Mouse (Mus musculus): ENCODE results near the gene Psma6. TPM values are rescaled to one million over a fixed set of nuclear protein-coding genes. Genes with fewer than 3 reads are reported as not detected.

Psma6 gene
- polyA plus RNA-seq (2015; fragmentation: Illumina TruSeq; extraction: RNeasy Lipid Tissue Mini Kit (QIAGEN cat#74804); ENCODE audit: insufficient read depth, low read depth, low replicate concordance): 33.9 TPM

DNA sequence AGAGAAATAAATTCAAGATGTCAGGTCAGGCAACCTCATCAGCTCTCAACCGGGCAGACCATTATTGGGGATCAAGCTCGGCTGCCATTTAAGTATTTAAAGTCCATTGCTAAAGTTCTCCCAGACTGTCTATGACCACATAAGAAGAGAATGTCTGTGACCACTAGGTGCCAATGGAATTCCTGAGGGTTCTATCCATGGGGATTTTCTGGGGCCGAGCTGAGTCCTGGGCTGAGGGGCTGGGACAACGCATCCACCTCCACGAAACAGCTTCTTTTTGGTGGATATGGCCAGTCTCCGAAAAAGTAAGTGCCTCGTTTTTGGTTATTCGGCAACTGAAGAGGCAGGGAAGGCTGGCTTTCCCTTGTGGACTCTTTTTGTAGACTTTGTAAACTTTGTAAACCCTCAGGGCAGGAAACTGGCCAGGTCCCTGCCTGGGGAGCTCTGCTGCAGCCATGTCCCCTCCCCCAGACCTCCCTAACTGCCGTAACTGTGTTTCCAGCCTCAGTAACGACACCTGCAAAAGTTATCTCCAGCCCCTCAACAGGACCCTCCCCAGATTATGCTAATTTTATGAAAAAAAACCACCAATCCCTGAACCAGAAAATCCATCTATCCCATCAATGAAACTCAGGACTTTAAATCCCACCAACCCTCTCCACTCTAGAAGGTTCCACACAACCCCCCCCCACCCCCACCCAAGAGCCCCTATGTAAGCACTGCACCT lies at the start of gene Psma6:
Gene Psma6 (plus strand): TSS at position 200 of the 727 bp plus-strand sequence.

Other genes starting within 250 kb of the Psma6 start
- 4.9 TPM for gene Srp54b, start 229.1 kb upstream of the Psma6 start, polyA plus RNA-seq (2015; fragmentation: Illumina TruSeq; extraction: RNeasy Lipid Tissue Mini Kit (QIAGEN cat#74804); ENCODE audit: insufficient read depth, low read depth, low replicate concordance)
- 0.39 TPM for gene 1700047I17Rik2, start 184.6 kb upstream of the Psma6 start, polyA plus RNA-seq (2015; fragmentation: Illumina TruSeq; extraction: RNeasy Lipid Tissue Mini Kit (QIAGEN cat#74804); ENCODE audit: insufficient read depth, low read depth, low replicate concordance)
- gene Srp54c, start 154.1 kb upstream of the Psma6 start, polyA plus RNA-seq (2015; fragmentation: Illumina TruSeq; extraction: RNeasy Lipid Tissue Mini Kit (QIAGEN cat#74804); ENCODE audit: insufficient read depth, low read depth, low replicate concordance): 14.2 TPM
- 2.3 TPM for gene 1110008L16Rik, start 84.6 kb upstream of the Psma6 start, polyA plus RNA-seq (2015; fragmentation: Illumina TruSeq; extraction: RNeasy Lipid Tissue Mini Kit (QIAGEN cat#74804); ENCODE audit: insufficient read depth, low read depth, low replicate concordance)
- 2.7 TPM for gene Ppp2r3c, start 81.2 kb upstream of the Psma6 start, polyA plus RNA-seq (2015; fragmentation: Illumina TruSeq; extraction: RNeasy Lipid Tissue Mini Kit (QIAGEN cat#74804); ENCODE audit: insufficient read depth, low read depth, low replicate concordance)
- gene Nfkbia, start 108.4 kb downstream of the Psma6 start, polyA plus RNA-seq (2015; fragmentation: Illumina TruSeq; extraction: RNeasy Lipid Tissue Mini Kit (QIAGEN cat#74804); ENCODE audit: insufficient read depth, low read depth, low replicate concordance): 18.7 TPM
- not detected for gene Aldoart2, start 181.0 kb downstream of the Psma6 start, polyA plus RNA-seq (2015; fragmentation: Illumina TruSeq; extraction: RNeasy Lipid Tissue Mini Kit (QIAGEN cat#74804); ENCODE audit: insufficient read depth, low read depth, low replicate concordance)
- gene Insm2, start 215.2 kb downstream of the Psma6 start, polyA plus RNA-seq (2015; fragmentation: Illumina TruSeq; extraction: RNeasy Lipid Tissue Mini Kit (QIAGEN cat#74804); ENCODE audit: insufficient read depth, low read depth, low replicate concordance): not detected

Data from pancreas, adult 10 weeks (tissue).